Mouse (Mus musculus): ENCODE data around the gene Raf1.

Gene Raf1

GRCm38 (mm10) chr6:115676452-115677128, at the start of gene Raf1:
TSS of gene Raf1 (minus strand) at chr6:115676635.
- DNase-seq, result peak; percentile 98 to 99

DNA sequence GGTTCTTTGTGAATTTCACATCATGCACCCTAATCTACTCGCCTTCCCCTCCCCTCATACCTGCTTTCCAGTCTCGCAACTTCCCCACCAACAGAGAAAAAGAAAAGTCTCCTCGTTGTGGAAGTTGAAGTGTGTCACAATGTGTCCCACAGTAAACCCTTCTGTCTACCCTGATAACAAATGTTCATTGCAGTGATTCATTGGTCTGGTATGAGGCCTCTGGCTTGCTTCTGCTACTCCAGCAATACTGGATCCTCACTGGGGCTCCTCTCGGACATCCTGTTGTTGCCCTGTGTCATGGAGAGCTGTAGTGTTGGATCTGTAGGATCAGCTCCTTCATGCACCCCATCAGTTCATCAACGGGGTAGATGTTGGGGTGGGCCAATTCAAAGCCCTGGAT, 45.8 kb upstream of the Raf1 start:
- no peak for DNase-seq

DNA sequence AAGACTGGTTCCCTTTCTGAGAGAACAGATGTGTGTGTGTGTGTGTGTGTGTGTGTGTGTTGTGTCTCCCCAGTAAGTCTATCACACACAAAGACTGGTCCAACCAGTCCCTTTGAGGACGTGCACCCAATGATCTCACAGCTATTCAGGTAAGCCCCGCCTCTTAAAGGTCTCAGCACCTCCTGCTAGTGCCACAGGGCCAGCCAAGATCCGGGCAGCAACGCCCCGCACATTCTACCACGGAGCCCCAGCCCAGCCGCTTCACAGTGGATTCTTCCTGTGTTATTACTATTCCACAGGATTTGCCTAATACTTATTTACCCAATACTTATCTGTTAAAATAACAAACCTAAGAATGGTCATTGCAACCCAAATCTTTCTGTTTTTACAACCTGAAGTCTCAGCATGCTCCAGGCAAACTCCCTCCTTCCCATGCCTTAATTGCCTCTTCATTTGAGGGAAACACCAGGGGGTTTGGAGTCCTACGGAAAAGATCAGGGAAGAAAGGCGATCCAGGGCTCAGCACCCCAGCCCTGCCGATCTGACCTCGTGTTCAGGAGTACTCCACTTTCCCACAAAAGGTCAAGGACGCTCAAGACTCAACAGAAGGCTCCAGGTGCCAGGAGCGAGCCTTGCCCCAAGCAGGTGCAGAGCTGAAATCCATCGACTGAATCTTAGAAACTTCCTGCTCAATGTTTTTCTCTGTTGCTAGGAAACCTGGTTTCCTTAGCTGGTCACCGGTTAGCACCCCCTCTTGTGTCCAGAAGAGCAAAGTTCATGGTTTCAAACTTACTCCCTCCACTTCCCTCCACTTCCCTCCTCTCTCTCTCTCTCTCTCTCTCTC, 41.5 kb upstream of the Raf1 start:
- DNase-seq, result peak; percentile 75 to 81

DNA sequence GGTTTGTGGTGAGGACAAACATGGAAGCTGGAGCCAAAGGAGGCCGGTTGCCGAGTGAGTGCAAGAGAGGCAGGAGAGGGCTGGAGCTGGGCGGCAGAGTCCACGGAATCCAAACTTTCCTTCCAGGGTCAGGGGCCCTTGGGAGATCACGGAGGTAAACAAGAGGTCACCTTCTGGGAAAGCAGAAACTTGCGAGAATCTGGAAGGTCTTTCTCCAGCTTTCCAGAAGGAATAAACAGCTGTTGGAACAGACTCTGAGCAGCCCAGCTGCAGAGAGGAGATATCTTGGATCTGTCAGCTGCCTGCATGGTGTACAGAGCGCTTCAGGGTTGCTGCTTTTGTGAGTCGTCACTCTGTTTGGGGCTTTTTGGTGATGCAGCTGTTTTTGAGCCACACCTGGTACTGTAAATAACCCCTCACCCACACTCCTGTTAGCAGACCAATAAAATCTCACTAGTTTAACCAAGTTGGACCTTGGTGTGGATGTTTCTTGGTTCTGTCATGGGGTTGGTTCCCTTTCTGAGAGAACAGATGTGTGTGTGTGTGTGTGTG, 40.7 kb upstream of the Raf1 start:
- peak in 1 of 2 experiments; percentile 17 for DNase-seq

- no peak for DNase-seq
Observed at GRCm38 (mm10) chr6:115711261-115711660, 34.8 kb upstream of the Raf1 start.

DNA sequence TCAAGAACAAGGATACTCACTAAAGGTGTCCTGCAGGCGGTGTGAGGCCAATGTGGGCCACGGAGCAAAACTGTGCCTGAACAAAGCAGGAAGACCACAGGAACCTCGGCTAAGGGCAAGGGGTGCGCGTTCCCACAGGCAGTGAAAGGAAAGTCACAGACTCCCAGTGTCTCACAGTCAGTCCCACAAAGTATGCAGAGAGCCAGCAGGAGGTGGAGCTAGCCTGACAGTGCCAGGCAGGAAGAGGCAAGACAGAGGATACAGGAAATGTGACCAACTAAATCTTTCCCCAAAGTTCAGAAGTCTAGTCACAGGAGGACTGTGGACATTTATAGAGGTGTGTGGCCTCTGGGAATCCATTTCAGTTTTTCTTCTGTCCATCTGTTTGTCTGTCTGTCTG, 26.5 kb upstream of the Raf1 start:
- DNase-seq, result no peak

GRCm38 (mm10) chr6:115701302-115701701, 24.9 kb upstream of the Raf1 start:
- DNase-seq, result no peak

DNA sequence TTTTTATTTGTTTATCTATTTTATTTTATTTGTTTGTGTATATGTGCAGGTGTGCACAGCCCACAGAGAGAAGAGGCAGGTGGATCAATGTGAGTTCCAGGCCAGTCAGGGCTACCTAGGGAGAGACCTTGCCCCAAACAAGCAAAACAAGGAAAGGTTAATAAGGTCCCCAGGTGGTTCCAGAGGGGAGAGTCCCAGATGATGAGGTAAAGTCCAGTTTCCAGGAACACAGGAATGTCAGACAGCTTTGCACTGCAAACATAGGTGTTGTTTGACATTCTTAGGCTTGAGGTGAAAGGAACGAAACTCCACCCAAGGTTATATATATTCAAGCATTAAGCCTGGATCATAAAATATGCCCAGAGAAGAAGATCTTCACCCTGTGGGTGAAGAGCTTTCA, 24.3 kb upstream of the Raf1 start:
- no peak for DNase-seq

GRCm38 (mm10) chr6:115698699-115699098, 22.3 kb upstream of the Raf1 start:
- no peak for DNase-seq

DNA sequence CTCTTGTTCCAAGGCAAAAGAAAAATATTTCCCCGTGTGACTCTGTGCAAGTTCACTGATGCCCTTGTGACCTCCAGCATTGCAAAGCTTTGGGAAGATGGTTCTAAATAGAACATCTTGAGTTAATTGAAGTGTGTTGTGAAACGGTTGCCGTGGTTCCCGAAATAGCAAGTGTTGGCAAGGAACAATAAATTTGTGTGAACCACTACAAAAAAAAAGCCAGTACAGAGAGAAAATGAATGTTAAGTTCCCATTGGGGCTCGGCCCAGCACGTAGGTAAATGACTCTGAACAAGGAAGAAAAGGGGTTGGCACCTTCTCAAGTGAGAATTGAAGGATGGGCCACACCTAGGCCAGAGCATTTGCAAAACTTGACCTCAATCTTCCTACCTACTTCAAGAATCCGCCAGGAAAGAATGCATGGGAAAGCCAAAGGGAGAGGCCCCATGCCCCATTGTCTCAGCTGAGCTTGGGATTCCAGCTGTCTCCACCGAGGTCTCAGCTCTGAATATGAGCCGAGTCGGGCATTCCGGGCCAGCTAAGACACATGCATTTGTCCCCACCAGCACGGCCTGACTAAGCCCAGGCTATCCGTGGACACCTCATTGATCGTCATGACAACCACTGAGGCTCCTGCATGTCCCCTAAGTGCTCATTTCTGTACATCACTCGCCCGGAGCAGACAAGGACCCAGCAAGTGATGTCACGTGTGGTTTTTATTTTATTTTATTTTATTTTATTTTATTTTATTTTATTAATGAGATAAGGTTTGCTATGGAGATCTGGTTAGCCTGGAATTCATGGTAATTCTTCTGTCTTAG, 21.5 kb upstream of the Raf1 start:
- peak; percentile 36 to 53 for DNase-seq

- no peak for DNase-seq
Observed at GRCm38 (mm10) chr6:115696707-115697215, 20.3 kb upstream of the Raf1 start.

- no peak for DNase-seq
Observed at GRCm38 (mm10) chr6:115695124-115695523, 18.7 kb upstream of the Raf1 start.

GRCm38 (mm10) chr6:115694441-115694842, 18.0 kb upstream of the Raf1 start:
- DNase-seq, result no peak

GRCm38 (mm10) chr6:115692963-115693730, 16.7 kb upstream of the Raf1 start:
- no peak for DNase-seq

GRCm38 (mm10) chr6:115692163-115692950, 15.9 kb upstream of the Raf1 start:
- no peak for DNase-seq

DNA sequence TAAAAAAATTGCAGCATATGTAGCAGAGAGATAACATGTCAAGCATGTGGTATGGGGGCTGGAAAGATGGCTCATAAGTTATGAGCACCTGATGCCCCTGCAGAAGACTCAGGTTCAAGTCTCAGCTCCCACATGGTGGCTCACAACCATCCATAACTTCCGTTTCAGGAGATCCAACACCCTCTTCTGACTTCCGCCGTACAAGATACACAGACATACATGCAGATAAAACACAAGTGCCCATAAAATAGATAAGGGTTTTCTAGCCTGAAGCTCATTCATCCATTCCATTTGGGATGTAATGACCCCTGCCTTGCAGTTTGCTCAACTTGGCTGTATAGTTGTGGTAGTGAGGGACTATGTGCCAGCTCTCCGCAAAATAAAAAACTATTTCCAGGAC, 13.7 kb upstream of the Raf1 start:
- no peak for DNase-seq

DNA sequence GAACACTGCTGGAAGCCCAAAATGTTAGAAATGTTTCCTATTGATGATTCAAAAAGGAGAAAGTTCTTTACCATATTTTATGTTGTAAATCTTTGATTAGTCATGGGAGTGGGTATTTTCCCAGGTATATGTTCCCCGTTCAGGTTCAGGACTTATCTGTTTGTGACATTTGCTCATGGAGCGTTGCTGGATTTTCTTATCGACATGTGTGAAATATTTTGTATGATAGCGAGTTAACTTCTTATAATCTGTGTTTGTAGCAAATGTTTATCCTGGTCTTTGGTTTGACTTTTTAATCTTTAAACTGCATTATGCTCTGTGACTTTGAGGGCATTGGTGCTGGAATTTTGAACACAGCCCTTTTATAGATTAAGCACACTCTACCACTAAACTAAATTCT, 12.2 kb upstream of the Raf1 start:
- no peak for DNase-seq

DNA sequence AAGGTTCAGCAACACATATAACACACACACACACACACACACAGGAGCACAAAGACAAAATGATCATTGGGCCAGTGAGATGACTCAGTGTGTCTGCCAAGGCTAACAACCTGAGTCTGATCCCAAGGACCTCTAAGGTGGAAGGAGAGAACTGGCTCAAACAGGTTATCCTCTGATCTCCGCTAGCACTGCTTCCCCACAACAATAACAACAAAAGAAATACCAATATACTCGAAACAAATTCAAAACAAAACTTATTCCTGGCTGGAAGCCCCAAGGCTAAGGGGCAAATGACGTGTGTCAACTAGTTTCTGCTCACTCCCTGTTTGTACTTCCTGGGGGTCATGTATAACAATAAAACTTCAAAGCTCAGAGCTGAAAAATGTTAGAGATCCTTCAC, 11.3 kb upstream of the Raf1 start:
- no peak for DNase-seq

DNA sequence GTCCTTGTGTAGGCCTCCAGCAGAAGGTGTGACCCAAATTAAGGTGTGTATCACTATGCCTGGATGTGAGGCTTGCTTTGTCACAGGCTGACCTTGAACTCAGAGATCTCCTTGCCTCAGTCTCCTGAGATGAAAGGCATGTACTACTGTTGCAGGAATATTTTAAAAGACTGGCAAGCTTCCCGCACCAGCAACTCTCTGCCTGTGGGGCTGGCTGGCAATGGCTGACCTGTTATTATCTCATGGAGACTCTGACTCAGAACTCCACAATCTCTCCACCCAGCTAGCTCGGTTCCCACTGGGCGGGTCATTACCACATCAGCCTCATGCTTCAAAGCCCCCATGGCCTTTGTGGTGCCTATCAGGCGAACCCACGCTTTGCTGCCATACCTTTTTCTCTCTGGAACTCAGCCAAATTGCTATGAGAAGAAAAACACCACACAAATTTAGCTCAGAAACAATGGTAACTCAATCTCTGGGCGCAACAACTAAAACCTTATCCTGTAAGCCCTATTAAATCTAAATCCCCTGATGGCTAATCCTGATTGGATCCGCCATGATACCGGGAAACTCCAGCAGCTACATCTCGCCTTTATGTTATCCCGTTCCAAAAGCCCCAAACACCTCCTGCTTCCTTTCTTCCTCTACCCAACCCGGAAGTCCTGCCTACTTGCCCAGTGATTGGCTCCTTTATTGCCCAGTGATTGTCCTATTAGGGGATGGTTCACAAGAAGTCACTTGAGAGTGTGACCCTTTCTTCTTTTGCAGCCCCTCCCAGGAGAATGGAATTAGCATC, 8.6 kb upstream of the Raf1 start:
- DNase-seq, result no peak

- no peak for DNase-seq
Observed at GRCm38 (mm10) chr6:115684271-115684670, 7.8 kb upstream of the Raf1 start.

Data from lung, postnatal 4 days (tissue).